Mouse (Mus musculus): ENCODE results near the gene Gm45713. TPM values are rescaled to one million over a fixed set of nuclear protein-coding genes. Genes with fewer than 3 reads are reported as not detected.
"Not testable (repeated sequence)": the region's sequence is repeated elsewhere in the genome, so short reads cannot be mapped to it uniquely, and the experiment has no call there.

Gene Gm45713
- total RNA-seq (2021) = not detected
- long read RNA-seq, experiment 1, partial matches to known transcripts = 4 of 6 reads
- long read RNA-seq, experiment 1, other reads (novel, unspliced or antisense) = 2 of 6 reads
- long read RNA-seq, experiment 2, partial matches to known transcripts = 34 of 35 reads
- long read RNA-seq, experiment 2, other reads (novel, unspliced or antisense) = 1 of 35 reads

- peak; percentile 93 to 94 for DNase-seq (ENCODE audit: low spot score in 2 of 2)
These were observed at the start of gene Gm45713, which contains the start of gene Flt3l for GRCm38 (mm10) chr7:45135993-45136567. Gene Gm45713, minus strand, starts transcription at chr7:45136231. Gene Flt3l, minus strand, starts transcription at chr7:45136432.

- no peak for DNase-seq (ENCODE audit: low spot score in 2 of 2)
These were observed 47.6 kb upstream of the Gm45713 start for GRCm38 (mm10) chr7:45183672-45184071.

- DNase-seq (ENCODE audit: low spot score in 2 of 2) = no peak
These were observed 46.6 kb upstream of the Gm45713 start for GRCm38 (mm10) chr7:45182606-45183005.

- DNase-seq (ENCODE audit: low spot score in 2 of 2) = peak; percentile 76 to 79
These were observed 46.2 kb upstream of the Gm45713 start for GRCm38 (mm10) chr7:45182199-45182601.

GRCm38 (mm10) chr7:45181540-45181939 lies 45.5 kb upstream of the Gm45713 start:
- no peak for DNase-seq (ENCODE audit: low spot score in 2 of 2)

- no peak for DNase-seq (ENCODE audit: low spot score in 2 of 2)
These were observed 45.0 kb upstream of the Gm45713 start, which contains the start of gene Pth2 for GRCm38 (mm10) chr7:45180896-45181477. Gene Pth2, plus strand, starts transcription at chr7:45180995.

GRCm38 (mm10) chr7:45179469-45179868 lies 43.4 kb upstream of the Gm45713 start, which contains the start of gene Gfy:
Gene Gfy, minus strand, starts transcription at chr7:45179569.
- no peak for DNase-seq (ENCODE audit: low spot score in 2 of 2)

GRCm38 (mm10) chr7:45178550-45178949 lies 42.5 kb upstream of the Gm45713 start:
- DNase-seq (ENCODE audit: low spot score in 2 of 2) = no peak

GRCm38 (mm10) chr7:45176356-45176755 lies 40.3 kb upstream of the Gm45713 start:
- no peak for DNase-seq (ENCODE audit: low spot score in 2 of 2)

- no peak for DNase-seq (ENCODE audit: low spot score in 2 of 2)
These were observed 39.9 kb upstream of the Gm45713 start for GRCm38 (mm10) chr7:45175929-45176328.

- no peak for DNase-seq (ENCODE audit: low spot score in 2 of 2)
These were observed 39.4 kb upstream of the Gm45713 start for GRCm38 (mm10) chr7:45175398-45175797.

- DNase-seq (ENCODE audit: low spot score in 2 of 2) = no peak
These were observed 38.7 kb upstream of the Gm45713 start for GRCm38 (mm10) chr7:45174567-45175280.

GRCm38 (mm10) chr7:45173772-45174171 lies 37.7 kb upstream of the Gm45713 start:
- not testable (repeated sequence) for DNase-seq (ENCODE audit: low spot score in 2 of 2)

GRCm38 (mm10) chr7:45172974-45173373 lies 36.9 kb upstream of the Gm45713 start:
- DNase-seq (ENCODE audit: low spot score in 2 of 2) = no peak

GRCm38 (mm10) chr7:45169495-45169894 lies 33.5 kb upstream of the Gm45713 start:
- DNase-seq (ENCODE audit: low spot score in 2 of 2) = no peak

- no peak for DNase-seq (ENCODE audit: low spot score in 2 of 2)
These were observed 32.6 kb upstream of the Gm45713 start for GRCm38 (mm10) chr7:45168656-45169055.

GRCm38 (mm10) chr7:45167761-45168445 lies 31.9 kb upstream of the Gm45713 start:
- DNase-seq (ENCODE audit: low spot score in 2 of 2) = no peak

GRCm38 (mm10) chr7:45166950-45167401 lies 30.9 kb upstream of the Gm45713 start:
- no peak for DNase-seq (ENCODE audit: low spot score in 2 of 2)

- no peak for DNase-seq (ENCODE audit: low spot score in 2 of 2)
These were observed 29.7 kb upstream of the Gm45713 start for GRCm38 (mm10) chr7:45165701-45166100.

GRCm38 (mm10) chr7:45164833-45165232 lies 28.8 kb upstream of the Gm45713 start:
- no peak for DNase-seq (ENCODE audit: low spot score in 2 of 2)
